Mouse (Mus musculus): ENCODE data around the gene Tbc1d19.

Gene Tbc1d19

DNA sequence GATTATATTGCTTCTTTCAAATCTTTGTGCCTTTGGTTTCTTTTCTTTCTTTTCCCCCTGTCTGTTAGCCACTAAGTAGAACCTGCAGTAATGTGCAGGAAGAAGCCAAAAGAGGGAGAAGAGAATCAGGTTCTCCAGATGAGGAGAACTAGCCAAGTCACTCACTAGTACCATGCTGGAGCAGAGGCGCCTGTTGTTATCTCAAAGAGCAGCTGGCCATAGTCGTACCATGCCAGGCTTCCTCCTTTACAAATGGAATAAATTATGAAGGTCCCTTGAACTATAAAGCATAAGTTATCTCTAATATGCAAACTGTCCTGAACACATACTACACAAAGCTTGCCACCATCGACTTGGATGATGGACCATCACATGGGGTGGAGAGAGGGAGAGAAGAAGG is 99.8 kb downstream of the Tbc1d19 start:
- DNase-seq: no peak

DNA sequence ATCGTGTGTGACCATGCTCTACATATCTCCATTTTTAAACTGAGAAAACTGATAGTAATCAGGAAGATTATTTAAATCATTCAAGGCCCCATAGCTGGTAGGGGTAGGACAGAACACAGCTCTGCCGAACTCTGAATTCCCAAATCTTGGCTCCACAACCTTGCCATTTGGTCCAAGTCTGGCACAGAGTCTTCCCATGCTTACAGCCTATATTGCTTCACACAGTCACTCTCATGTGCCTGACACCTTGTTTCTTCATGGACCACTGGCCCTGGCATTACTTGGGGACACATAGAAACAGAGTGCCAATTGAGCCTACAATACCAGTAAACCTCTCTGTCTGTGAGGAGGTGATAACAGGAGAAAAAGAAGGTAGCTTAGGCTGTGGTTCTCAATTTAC is 111.0 kb downstream of the Tbc1d19 start:
- DNase-seq: no peak

DNA sequence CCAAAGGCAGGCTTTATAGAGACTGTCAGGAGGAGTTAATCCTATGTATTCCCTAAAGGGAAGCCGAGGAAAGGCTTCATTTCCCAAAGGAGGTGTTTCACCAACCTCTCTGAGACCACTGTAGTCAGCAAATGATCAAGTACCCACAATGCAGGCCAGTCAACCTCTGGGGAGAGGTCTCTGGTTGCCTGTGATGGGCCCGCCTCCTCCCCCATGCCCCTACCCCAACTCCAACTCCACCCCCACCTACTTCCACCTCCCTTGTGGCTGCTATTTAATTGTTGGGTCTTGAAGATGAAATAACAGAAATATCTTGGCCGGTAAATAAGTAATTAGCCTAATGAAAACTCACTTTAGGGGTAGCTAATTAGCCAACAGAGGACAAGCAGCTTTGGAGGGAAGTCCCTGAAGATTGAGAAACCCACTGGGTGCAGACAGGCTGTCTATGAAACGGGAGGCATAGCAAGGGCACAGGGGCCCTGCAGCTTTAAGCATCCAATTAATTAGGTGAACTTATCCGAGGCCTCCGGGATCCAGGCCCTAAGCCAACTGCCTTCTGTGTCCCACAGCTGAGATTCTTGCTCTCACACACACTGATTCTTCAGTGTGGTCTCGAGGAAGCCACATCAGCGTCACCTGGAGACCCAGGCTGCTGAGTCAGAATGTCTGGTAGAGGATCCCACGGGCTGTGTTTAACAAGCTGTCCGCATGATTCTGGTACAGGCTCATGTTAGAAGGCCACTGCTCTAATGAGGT is 112.9 kb downstream of the Tbc1d19 start:
- DNase-seq: no peak

DNA sequence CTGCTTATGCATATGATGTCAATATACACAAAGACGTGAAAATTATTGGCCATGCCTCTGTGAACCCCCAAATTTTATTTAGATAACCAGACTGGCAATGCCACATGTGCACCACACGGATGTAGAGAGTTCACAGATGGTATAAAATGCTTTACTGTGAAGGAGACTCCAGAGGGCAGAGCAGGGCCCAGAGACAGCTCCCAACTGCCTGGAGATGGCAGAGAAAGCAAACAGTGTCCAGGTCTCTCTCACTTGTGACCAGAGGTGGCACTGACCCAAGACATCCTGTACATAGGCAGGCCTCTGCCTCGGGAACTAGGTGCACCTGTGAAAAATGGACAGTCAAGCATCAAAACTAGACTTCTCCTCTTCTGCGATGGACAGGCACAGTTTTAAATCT is 114.6 kb downstream of the Tbc1d19 start:
- no peak for DNase-seq

DNA sequence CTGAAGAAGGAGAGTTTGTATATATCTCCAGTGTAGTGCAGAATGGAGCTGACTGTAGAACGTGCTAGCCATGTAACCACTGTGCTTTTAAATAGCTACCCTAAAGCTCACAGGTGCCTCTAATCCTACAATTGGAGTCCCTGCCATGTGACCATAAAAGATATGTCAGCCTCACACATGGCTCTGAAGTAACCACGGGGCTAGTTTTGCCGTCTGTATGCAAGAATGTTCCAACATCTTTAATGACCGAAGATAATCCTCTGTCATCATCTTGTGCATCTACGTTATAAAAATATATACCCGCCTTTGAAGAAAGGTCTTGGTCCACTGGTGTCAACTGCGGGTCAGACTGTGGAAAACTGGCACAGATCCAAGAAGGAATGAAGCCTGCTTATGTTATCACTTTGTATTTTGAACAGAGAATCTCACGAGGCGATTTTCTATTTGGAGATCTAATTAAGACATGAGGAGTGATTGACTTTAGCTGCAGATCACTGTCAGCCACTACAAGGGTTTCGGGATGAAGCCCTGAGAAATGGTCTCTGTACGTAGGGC is 117.0 kb downstream of the Tbc1d19 start:
- DNase-seq: no peak

DNA sequence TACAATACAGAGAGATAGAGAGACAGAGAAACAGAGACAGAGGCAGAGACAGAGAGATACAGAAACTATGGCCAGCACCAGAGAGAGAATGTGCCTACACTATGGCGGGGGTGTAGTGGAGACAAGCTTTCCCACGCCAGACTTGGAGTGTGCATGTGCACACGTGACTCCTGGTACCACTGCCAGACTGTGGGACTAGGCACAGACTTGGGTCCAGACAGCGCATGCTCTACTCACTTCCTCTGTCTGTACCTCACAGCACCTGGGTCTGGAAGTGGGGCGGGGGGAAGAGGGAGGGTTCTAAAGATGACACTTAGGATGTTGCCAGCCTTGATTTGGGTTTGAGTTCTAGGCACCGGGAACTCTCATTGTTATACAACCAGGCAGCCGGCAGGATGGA is 118.5 kb downstream of the Tbc1d19 start:
- no peak for DNase-seq

DNA sequence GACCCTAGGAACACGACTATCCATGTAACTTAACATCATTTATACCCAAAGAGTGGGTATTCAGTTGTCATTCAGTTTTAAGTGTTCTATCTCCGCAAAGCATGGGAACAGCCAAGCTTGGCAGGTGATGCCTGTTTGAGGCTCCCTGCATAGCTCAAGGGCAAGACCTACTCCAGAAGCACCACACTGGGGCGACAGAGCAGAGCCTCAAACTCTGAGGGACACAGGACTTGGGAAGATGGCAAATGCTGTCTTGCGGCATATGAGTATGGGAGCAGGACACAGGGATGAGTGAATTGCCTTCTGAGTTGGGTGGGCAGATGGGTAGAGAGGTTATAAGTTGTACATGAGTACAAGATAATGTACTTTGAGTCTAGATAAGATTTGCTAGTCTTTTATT is 119.1 kb downstream of the Tbc1d19 start:
- DNase-seq: no peak

DNA sequence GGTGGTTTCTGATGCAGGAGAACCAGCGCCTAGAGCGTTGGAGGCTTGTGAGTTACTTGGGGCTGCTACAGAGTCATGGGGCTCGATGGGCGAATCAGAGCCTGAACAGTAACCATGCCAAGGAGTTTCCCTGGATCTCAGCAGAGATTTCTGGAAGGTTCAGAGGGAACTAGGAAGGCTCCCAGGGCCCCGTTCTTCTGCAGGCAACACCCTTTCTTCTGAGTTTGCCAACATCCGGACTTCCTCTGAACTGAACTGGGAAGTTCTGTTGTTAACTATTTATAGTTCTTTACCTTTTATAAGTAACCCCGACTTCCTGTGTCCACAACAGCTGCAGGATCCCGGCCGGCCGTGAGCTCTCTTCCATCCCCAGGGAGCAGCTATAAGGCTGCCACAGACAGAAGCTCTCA is 119.8 kb downstream of the Tbc1d19 start:
- DNase-seq: no peak

DNA sequence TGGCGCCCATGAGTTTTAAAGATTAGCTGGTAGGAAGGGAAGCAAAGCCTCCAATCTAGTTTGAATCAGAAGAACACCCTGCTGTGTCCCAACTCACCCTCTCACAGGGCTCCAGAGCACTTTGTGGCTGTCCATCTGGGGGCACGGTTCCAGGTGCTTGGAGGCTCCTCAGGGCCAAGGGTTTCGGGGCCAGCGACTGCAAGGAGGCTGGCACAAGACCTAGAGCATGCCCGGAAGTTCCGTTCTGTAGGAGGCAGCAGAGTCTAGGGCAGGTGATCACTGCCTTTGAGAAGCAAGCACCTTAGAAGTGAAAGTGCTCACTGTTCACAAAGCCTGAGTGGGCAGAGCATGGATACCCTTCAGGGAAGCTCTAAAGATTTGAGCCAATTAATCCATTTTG is 120.4 kb downstream of the Tbc1d19 start:
- DNase-seq: no peak

DNA sequence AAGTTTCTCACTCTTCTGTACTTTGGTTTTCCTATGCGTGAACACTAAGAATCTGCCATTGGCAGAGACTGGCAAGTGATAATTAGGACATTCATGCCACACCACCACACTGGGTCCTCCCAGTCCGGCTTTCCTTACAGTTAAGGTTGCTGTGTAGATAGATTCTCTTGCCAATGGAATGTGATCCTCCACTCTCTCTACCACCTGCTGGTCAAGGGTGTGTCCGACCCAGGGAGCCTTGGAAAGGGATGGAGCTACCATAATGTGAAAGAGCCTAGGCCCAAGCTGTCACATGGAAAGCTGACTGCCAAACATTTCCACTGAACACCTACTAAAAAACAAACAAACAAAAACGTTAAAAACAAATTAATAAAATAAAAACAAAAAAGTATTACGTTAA is 121.6 kb downstream of the Tbc1d19 start:
- no peak for DNase-seq

DNA sequence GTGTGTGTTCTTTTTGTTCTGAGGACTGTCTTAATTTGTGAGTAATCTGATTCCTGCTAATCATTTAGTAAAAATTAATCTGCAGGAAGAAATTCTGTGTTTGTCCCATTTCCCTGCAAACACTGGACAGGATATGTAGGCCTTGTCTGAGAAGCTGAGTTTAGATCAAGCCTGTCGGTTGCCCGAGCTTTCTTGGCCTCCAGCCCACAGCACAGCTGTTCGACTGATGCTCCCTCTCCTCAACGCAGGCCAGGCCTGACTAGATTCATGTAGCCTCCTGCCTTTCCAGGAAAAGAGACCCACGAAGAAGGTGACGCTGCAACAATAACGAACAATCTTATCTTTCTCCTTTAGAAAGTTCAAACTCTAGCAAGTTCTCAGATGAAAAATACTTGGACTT is 124.2 kb downstream of the Tbc1d19 start:
- peak in 1 of 2 experiments; percentile 33 for DNase-seq

DNA sequence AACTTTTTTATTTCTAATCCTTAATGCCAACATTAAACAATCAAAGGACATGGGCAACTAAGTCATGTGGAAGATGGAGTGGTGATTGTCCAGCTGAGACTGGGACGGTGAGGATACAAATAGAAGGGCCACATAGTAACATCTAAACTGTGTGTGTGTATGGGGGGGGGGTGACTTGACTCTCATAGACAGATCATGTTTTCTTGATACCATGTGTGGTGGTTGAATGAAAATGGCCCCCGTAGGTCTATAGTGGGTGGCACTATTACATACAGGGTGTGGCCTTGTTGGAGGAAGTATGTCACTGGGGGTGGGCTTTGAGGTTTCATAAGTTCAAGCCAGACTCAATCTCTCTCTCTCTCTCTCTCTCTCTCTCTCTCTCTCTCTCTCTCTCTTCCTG is 124.6 kb downstream of the Tbc1d19 start:
- DNase-seq: no peak

DNA sequence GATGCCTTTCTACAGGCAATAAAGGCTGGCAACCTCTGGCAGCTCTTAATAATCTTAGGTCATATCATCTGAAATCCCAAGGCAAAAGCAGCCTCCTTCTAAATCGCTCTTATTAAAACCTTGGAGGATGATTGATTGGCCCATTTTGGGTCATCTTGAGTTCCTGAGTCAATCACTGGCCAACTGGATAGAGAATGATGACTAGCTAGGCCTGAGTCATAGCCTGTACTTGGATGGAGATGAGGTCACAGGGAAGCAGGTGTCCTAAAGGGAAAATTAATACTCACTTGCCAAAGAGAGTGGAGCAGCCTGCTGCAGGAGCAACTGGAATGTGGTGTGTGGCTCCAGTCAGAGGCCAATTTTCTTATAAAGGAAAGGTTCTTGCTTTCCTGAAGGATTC is 125.4 kb downstream of the Tbc1d19 start:
- DNase-seq: no peak

DNA sequence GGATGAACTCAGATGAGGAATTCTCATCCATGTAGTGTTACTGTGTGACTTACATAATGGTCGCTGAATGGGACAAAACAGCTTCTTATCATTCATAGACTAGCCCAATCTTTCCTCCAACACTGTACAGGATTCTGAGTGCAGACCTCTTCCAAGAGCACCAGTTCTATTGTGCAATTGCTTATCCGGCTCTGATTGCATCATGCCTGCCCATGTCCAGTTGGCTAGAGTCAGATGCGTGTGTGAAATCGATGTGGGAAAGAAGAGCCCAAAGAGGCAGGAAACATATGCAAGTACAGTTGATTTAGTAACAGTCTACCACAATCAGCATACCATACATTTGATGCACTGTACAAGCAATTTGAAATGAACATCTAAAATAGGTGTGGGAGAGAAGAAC is 127.8 kb downstream of the Tbc1d19 start:
- DNase-seq: no peak

DNA sequence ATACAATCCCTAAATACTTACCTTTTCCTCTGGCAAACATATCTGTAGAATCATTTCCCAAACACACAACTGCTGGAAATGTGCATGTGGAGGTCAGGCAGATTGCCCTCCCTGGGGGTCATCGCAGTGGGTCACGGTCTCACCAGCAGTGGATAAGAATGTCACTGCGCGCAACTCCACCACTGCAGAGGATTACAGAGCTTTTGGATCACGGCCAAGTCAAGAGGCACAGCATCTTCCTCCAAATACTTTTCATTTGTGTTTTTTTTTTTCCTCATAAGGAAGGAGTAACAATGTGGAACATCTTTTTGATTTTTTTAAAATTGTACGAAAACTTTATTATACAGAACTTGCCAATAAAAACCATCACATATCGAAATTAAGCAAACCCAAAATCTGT is 129.6 kb downstream of the Tbc1d19 start:
- DNase-seq: no peak

DNA sequence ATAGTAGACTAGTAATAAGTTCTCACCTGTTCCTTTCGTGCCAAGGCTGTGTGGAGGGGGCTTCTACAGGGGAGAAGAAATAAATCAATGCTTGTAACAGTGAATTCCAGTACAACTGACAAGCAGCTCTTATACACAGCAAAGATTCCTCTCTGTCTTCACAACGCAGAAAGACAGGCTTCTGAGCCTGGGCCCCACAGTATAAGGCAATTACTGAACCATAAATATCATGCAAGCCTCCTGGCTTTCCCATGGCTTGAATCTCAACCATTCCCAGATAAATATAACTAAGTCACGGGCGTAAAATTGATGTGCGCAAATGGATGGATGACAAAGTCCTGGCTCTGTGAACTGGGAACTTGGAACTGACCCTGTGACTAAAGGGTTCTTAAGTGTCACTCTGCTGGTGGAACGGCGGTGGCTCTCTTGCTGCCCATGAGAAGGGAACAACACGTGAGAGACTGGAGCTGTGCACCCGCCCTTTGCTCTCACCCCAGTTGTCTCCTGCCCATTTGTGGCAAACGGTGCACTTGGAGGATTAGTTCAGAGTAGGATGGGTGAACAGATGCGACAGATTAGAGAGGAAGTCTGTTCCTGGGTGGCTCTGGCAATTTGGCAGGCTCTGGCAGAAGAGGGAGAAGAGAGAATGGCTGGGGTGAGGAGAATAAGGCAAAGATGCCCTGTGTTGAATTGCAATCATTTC is 132.1 kb downstream of the Tbc1d19 start:
- DNase-seq: peak in 1 of 2 experiments; percentile 29

DNA sequence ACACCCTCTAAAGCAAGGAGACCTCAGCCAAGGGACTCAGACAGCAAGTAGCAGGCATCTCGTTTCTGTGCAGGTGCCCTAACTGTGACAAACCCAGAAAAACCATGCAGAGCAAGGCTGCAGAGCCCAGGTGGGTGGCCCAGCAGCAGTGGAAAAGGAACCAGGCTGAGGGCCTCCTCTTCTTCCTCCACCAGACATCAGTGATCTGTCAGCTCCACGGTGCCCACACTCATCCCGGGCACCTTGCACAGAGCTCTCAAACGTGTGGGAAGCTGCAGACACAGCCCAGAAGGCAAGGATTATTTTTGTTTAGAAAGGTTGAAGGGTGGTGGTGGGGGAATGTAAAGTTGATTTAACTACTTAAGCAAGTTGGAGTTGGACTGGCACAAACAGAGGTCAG is 132.9 kb downstream of the Tbc1d19 start:
- no peak for DNase-seq

DNA sequence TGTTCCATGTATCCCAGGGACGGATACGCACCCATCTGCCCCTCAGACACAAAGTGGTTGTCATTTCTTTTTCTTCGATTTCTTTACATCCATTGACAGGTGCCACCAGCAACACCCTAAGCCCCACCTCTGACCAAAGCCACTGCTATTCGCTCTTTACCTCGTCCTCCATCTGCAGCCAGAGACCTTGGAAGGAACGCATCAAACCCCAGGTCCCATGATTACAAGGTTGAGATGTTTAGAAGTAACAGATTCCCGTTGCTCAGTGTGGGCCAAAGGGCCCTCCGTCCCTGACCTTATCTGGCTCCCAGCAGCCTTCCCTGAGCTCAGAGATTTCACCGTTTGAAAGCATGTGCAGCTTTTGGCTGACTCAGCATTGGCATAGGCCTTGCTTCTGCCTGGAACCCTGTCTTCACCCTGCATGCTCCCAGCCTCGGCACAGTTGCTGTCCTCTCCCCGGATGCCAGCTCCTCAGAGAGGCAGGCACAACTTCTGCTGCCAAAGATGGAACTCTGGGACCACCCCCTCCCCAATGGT is 134.0 kb downstream of the Tbc1d19 start:
- peak in 1 of 2 experiments; percentile 27 for DNase-seq

DNA sequence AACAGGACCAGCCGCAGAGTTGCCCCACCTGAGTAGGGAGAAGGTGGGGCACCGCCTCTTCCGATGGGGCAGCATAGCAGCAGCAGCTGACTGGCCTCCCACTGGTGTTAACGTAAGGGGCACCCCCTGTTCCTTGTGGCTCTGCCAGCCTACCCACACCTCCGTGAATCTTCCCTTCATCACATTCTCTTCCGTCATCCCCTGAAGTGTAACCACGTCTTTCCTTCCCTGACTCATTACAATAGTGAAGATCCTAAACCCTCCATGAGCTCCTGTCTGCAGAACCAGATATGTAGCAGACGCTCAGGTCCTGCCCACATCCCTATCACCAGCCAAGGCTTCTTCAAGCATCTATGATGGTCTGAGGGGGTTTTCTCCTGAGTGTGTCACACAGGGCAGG is 137.3 kb downstream of the Tbc1d19 start:
- DNase-seq: no peak

DNA sequence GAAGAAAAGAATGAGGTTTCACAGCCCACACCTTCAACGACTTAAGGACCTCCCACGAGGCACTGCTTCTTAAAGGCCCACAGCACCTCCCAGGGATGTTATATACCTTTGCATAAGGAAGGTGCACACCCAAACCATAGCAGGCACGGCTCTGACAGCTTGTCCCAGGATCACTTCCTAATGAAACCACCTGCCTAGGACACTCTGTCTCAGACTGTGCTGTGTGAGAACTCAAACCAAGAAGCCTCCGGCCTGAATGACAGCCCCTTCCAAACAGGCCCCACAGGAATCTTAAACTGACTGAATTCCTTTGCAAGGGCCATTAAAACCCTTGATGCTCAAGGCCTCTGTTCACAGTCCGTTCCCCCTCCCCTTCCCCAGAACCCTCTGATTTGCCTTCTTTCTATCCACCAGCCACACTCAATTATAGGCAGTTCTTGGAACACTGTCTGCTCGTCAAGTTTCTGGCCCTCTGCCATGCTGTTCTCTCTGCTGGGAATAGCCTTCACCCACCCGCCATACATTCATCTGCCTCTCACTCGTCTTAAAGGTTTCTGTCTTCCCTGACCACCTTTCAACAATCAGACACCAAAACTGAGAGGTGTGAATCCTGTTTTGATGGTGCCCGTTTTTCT is 138.3 kb downstream of the Tbc1d19 start:
- DNase-seq: peak in 1 of 2 experiments; percentile 38

DNA sequence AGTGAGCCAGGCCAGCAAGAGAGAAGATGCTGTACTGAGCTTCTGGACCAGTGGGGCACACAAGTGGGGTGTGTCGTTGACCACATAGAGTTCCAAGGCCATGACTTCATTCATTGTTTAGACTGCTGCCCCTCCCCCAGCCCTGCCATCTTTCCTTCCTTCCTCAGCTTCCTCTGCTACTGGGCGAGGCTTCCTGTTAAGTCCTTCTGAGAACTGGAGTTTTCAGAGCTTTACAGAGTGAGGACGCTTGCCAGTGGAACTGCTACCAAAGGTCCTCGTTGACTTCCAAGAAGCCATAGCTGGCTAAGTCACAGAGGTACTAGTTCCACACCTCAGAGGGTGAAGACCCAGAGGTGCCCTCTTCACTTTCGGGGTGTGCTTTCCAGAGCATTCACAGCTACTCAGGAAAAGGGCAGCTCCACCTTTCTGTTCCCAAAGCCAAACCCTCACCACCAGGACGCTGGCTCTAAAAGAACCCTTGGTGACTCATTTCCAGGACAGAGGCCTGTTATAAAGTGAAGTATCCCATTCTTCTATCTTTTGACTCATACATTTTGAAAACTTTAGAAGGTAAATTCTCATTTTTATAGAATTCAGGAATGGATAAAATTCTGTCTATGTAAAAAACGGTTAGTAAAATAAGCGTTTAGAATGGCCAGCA is 139.3 kb downstream of the Tbc1d19 start:
- DNase-seq: no peak

DNA sequence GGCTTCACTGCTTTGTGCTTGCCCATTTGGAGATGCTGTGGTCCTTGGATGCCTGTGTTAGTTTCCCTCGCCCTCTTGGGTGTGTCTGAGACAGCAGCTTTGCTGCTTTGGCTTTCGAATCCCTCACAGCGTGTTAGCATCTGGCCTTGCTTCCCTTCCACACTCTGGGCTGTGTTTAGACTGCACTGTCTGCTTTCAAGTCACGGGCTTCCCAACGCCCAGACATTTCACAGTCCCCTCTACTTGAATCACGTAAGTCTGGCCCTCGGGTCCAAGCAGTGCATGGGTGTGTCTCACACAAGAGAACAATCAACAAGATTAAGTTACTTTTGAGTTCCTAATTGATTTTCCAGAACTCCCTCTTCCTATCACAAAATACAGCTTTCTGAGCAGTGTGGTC is 140.8 kb downstream of the Tbc1d19 start:
- no peak for DNase-seq

DNA sequence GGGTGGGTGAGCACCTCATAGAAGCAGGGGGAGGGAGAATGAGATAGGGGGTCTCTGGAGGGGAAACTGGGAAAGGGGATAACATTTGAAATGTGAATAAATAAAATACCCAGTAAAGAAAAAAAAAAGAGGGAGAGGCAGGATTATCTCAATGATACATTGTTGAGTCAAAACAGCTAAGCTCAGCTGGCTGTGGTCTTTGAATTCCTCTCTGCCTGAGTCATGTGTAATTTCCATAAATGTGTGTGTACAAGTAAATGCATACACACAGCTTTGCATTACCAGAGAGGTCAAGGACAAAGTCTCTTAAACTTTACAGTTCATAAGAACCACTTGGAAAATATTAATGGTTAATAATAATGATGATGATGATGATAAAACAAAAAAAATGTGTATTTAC is 143.8 kb downstream of the Tbc1d19 start:
- DNase-seq: no peak
